Mouse (Mus musculus) heart, postnatal 25 days (tissue): Measurements from ENCODE around the gene Prtg. TPM values are rescaled to one million over a fixed set of nuclear protein-coding genes. Genes with fewer than 3 reads are reported as not detected.

Experiments used
- DNase-seq: peaks from one replicate; pipeline ENCODE4 v3.0.0; 2022; ENCODE audit warnings: low spot score
- intact Hi-C: fragments of 180-260 bp; cut with DNase I; formaldehyde crosslinking; loops from one replicate; pipeline ENCODE4 v1.15.1; 2025
- total RNA-seq, 2 experiments: library from RNA; stranded (reverse); gene quantifications; 2 replicates each; pipeline ENCODE4 v1.2.3; 2021

The Prtg gene
- under 1 TPM; 0.08 to 0.45 TPM for total RNA-seq

GRCm38 (mm10) chr9:72806731-72807419 lies at the start of gene Prtg:
Gene Prtg, plus strand, starts transcription at chr9:72806874.
- DNase-seq, result no peak
- intact Hi-C loops, result loop anchor here (5.0 kb wide), 1 partner anchor 40 kb away; no protein-coding TSS in a partner anchor

- no peak for DNase-seq
- intact Hi-C loops, result no loop called here
Observed at GRCm38 (mm10) chr9:72757143-72757542, 49.5 kb upstream of the Prtg start.

- intact Hi-C loops, result no loop called here
- DNase-seq, result no peak
Observed at GRCm38 (mm10) chr9:72758705-72759131, 48.0 kb upstream of the Prtg start.

- intact Hi-C loops, result loop anchor here (10.0 kb wide), 1 partner anchor 332 kb away; no protein-coding TSS in a partner anchor
- peak; percentile 31 for DNase-seq
Observed at GRCm38 (mm10) chr9:72763050-72763718, 43.5 kb upstream of the Prtg start.

- intact Hi-C loops, result loop anchor here (1.0 to 10.0 kb wide), 3 partner anchors 40 to 328 kb away; partner anchors contain the start of gene Prtg
- DNase-seq, result peak; percentile 59
Observed at GRCm38 (mm10) chr9:72766789-72767349, 39.8 kb upstream of the Prtg start.

- no peak for DNase-seq
- intact Hi-C loops, result no loop called here
Observed at GRCm38 (mm10) chr9:72775022-72775421, 31.7 kb upstream of the Prtg start.

- DNase-seq, result no peak
Observed at GRCm38 (mm10) chr9:72779004-72779403, 27.7 kb upstream of the Prtg start.

GRCm38 (mm10) chr9:72779733-72780132 lies 26.9 kb upstream of the Prtg start:
- DNase-seq, result no peak
- intact Hi-C loops, result no loop called here

More at GRCm38 (mm10) chr9:72779004-72779403, 27.7 kb upstream of the Prtg start:
- intact Hi-C loops, result no loop called here

GRCm38 (mm10) chr9:72780694-72781093 lies 26.0 kb upstream of the Prtg start:
- intact Hi-C loops, result no loop called here
- no peak for DNase-seq

- DNase-seq, result no peak
- intact Hi-C loops, result no loop called here
Observed at GRCm38 (mm10) chr9:72781466-72781865, 25.2 kb upstream of the Prtg start.

GRCm38 (mm10) chr9:72782121-72782520 lies 24.6 kb upstream of the Prtg start:
- no peak for DNase-seq
- intact Hi-C loops, result no loop called here

GRCm38 (mm10) chr9:72787732-72788131 lies 18.9 kb upstream of the Prtg start:
- DNase-seq, result no peak
- intact Hi-C loops, result no loop called here

GRCm38 (mm10) chr9:72790530-72791212 lies 16.0 kb upstream of the Prtg start:
- DNase-seq, result no peak
- intact Hi-C loops, result no loop called here

GRCm38 (mm10) chr9:72791213-72791582 lies 15.5 kb upstream of the Prtg start:
- DNase-seq, result no peak
- intact Hi-C loops, result no loop called here

GRCm38 (mm10) chr9:72791681-72792080 lies 15.0 kb upstream of the Prtg start:
- DNase-seq, result peak; percentile 9
- intact Hi-C loops, result no loop called here

GRCm38 (mm10) chr9:72795243-72795642 lies 11.4 kb upstream of the Prtg start:
- no peak for DNase-seq
- intact Hi-C loops, result no loop called here

- intact Hi-C loops, result no loop called here
- peak; percentile 81 for DNase-seq
Observed at GRCm38 (mm10) chr9:72797136-72797621, 9.5 kb upstream of the Prtg start.

GRCm38 (mm10) chr9:72803280-72803679 lies 3.4 kb upstream of the Prtg start:
- intact Hi-C loops, result no loop called here
- DNase-seq, result no peak

- no peak for DNase-seq
- intact Hi-C loops, result loop anchor here (5.0 kb wide), 1 partner anchor 39 kb away; no protein-coding TSS in a partner anchor
Observed at GRCm38 (mm10) chr9:72806146-72806545, 528 bp upstream of the Prtg start.

- intact Hi-C loops, result loop anchor here (2.0 to 5.0 kb wide), 2 partner anchors 40 to 71 kb away; no protein-coding TSS in a partner anchor
- peak; percentile 2 for DNase-seq
Observed at GRCm38 (mm10) chr9:72807420-72808005, 839 bp downstream of the Prtg start.
